27 mouse cellular contexts compared by ENCODE assay signal in genomic region chr15:23087535-23087934, GRCm38 (mm10).
"Had no signal": no experiment of that assay in that cellular context is flagged by ENCODE, and none has a peak within 500 bp of the region (broad histone marks: within the 10 kb centered on the region; RNA-seq: fewer than 3 reads in every experiment).

No protein-coding gene starts in this region.

- DNase-seq: left cerebral cortex, postnatal 4 days; liver; liver, embryonic 13.5 days; liver, postnatal 0 days; lung, adult 18-20 months; lung, adult 2 months; lung, embryonic 14.5 days; lung, postnatal 14 days; lung, postnatal 36 days; lung, postnatal 4 days; midbrain, embryonic 14.5 days had no signal

- H3K9me3 ChIP-seq: limb, embryonic 10.5 days; limb, embryonic 12.5 days; limb, embryonic 13.5 days; limb, embryonic 15.5 days; liver, embryonic 12.5 days; liver, embryonic 13.5 days; liver, embryonic 15.5 days; lung, embryonic 15.5 days; megakaryocyte, embryonic 14.5 days; midbrain, embryonic 10.5 days; midbrain, embryonic 12.5 days; midbrain, embryonic 13.5 days; midbrain, embryonic 15.5 days; neural tube, embryonic 12.5 days had no signal

- H3K36me3 ChIP-seq: limb, embryonic 10.5 days; limb, embryonic 12.5 days; limb, embryonic 13.5 days; limb, embryonic 15.5 days; liver, embryonic 12.5 days; liver, embryonic 13.5 days; liver, embryonic 15.5 days; lung, embryonic 15.5 days; midbrain, embryonic 10.5 days; midbrain, embryonic 12.5 days; midbrain, embryonic 13.5 days; midbrain, embryonic 15.5 days; neural tube, embryonic 12.5 days had no signal

- H3K27ac ChIP-seq: limb, embryonic 10.5 days; limb, embryonic 12.5 days; limb, embryonic 13.5 days; limb, embryonic 15.5 days; liver, embryonic 12.5 days; liver, embryonic 13.5 days; liver, embryonic 14.5 days; liver, embryonic 15.5 days; lung, embryonic 15.5 days; macrophage; midbrain, embryonic 10.5 days; midbrain, embryonic 12.5 days; midbrain, embryonic 13.5 days; midbrain, embryonic 15.5 days; neural tube, embryonic 12.5 days had no signal

- H3K9ac ChIP-seq: limb, embryonic 12.5 days; limb, embryonic 13.5 days; limb, embryonic 15.5 days; liver, embryonic 12.5 days; liver, embryonic 13.5 days; liver, embryonic 14.5 days; liver, embryonic 15.5 days; liver, postnatal 0 days; lung, embryonic 14.5 days; lung, embryonic 15.5 days; midbrain, embryonic 12.5 days; midbrain, embryonic 13.5 days; midbrain, embryonic 15.5 days; neural tube, embryonic 12.5 days had no signal

- H3K27me3 ChIP-seq: limb, embryonic 12.5 days; limb, embryonic 13.5 days; limb, embryonic 15.5 days; liver, embryonic 12.5 days; liver, embryonic 13.5 days; liver, embryonic 15.5 days; lung, embryonic 15.5 days; megakaryocyte, embryonic 14.5 days; midbrain, embryonic 12.5 days; midbrain, embryonic 13.5 days; midbrain, embryonic 15.5 days; neural tube, embryonic 12.5 days had no signal

- H3K4me3 ChIP-seq: limb, embryonic 10.5 days; limb, embryonic 12.5 days; limb, embryonic 13.5 days; limb, embryonic 15.5 days; liver, embryonic 12.5 days; liver, embryonic 13.5 days; liver, embryonic 15.5 days; lung, embryonic 15.5 days; megakaryocyte, embryonic 14.5 days; midbrain, embryonic 10.5 days; midbrain, embryonic 12.5 days; midbrain, embryonic 13.5 days; midbrain, embryonic 15.5 days; myocyte; neural tube, embryonic 12.5 days had no signal

- H3K4me1 ChIP-seq: limb, embryonic 10.5 days; limb, embryonic 12.5 days; limb, embryonic 13.5 days; limb, embryonic 15.5 days; liver, embryonic 12.5 days; liver, embryonic 13.5 days; liver, embryonic 15.5 days; lung, embryonic 15.5 days; megakaryocyte, embryonic 14.5 days; midbrain, embryonic 10.5 days; midbrain, embryonic 12.5 days; midbrain, embryonic 13.5 days; midbrain, embryonic 15.5 days; neural tube, embryonic 12.5 days had no signal
